Mouse (Mus musculus): ENCODE measurements around the gene Serp2. TPM values are rescaled to one million over a fixed set of nuclear protein-coding genes. Genes with fewer than 3 reads are reported as not detected.

The Serp2 gene
- 4.1 and 10.5 TPM in 2 replicates for polyA plus RNA-seq (2012; ENCODE audit: low replicate concordance)

GRCm38 (mm10) chr14:76556852-76557208 is at the start of gene Serp2:
TSS of gene Serp2 (minus strand) at chr14:76556889.

Other genes with a start within 250 kb of the Serp2 start
- 53.4 and 89.4 TPM in 2 replicates for gene Tsc22d1, start 141.9 kb downstream of the Serp2 start, polyA plus RNA-seq (2012; ENCODE audit: low replicate concordance)

Measured in hematopoietic multipotent progenitor cell, adult 10-12 weeks (in vitro differentiated cells).